Mouse (Mus musculus) stomach, embryonic 14.5 days (tissue): ENCODE measurements around the gene Wfdc1. TPM values are rescaled to one million over a fixed set of nuclear protein-coding genes. Genes with fewer than 3 reads are reported as not detected.

Experiments used
- ATAC-seq: fragments of 200-750 bp; cut with Nextera tagmentation; 2 replicates; pipeline ENCODE4 v1.8.0; 2017; ENCODE audit warnings: low read depth, moderate TSS enrichment; ENCODE audit not compliant: insufficient number of reproducible peaks, insufficient read depth, low FRiP score
- H3K27ac ChIP-seq: fragments of 300-500 bp; sonication (generic); 2 replicates; pipeline ENCODE4 v1.5.1; 2014; ENCODE audit warnings: mild to moderate bottlenecking, low read length, moderate library complexity, mixed read lengths
- H3K27me3 ChIP-seq: fragments of 300-500 bp; sonication (generic); 2 replicates; pipeline ENCODE4 v1.6.1; 2014; ENCODE audit warnings: low read length, control low read depth, mixed read lengths; ENCODE audit not compliant: control insufficient read depth, insufficient read depth
- H3K36me3 ChIP-seq: fragments of 300-500 bp; sonication (generic); 2 replicates; pipeline ENCODE4 v1.6.1; 2014; ENCODE audit warnings: mild to moderate bottlenecking, control low read depth, low read length, moderate library complexity, mixed read lengths; ENCODE audit not compliant: control insufficient read depth, insufficient read depth
- H3K4me1 ChIP-seq: fragments of 300-500 bp; sonication (generic); 2 replicates; pipeline ENCODE4 v1.6.1; 2014; ENCODE audit warnings: low read length, control low read depth, mixed read lengths; ENCODE audit not compliant: control insufficient read depth, insufficient read depth
- H3K4me2 ChIP-seq: fragments of 300-500 bp; sonication (generic); replicated peaks from 2 replicates; pipeline ENCODE4 v1.6.1; 2014; ENCODE audit warnings: low read depth, low read length, control low read depth
- H3K4me3 ChIP-seq: fragments of 300-500 bp; sonication (generic); 2 replicates; pipeline ENCODE4 v1.5.1; 2014; ENCODE audit warnings: low read depth, low read length, control low read depth
- H3K9ac ChIP-seq: fragments of 300-500 bp; sonication (generic); replicated peaks from 2 replicates; pipeline ENCODE4 v1.6.1; 2014; ENCODE audit warnings: low read depth, mild to moderate bottlenecking, control low read depth, low read length, moderate library complexity, mixed read lengths
- H3K9me3 ChIP-seq: fragments of 300-500 bp; sonication (generic); 2 replicates; pipeline ENCODE4 v1.6.1; 2016; ENCODE audit warnings: low read depth, low read length, control low read depth; ENCODE audit not compliant: control insufficient read depth
- WGBS: fragments of 180-500 bp; shearing (Covaris S2); extraction: QIAGEN DNeasy Blood & Tissue Kit; methylation state at CpG from one replicate; pipeline ENCODE4 v1.1.7; 2014; 5-methylcytosine and 5-hydroxymethylcytosine counted together
- polyA plus RNA-seq: library from polyadenylated mRNA; unstranded; fragments of >200 nt; fragmentation: Nextera tagmentation; extraction: Ambion mirVana; gene quantifications from 2 replicates; pipeline ENCODE4 v1.2.1, GENCODE M21; 2014

The Wfdc1 gene
- polyA plus RNA-seq, 1 experiment from 2014 or later: 12.6 TPM

GRCm38 (mm10) chr8:119663440-119663839 is 2.7 kb upstream of the Wfdc1 start:
- no peaks in the 10 kb centered on the region for H3K9me3 ChIP-seq
- H3K27me3 ChIP-seq: no peaks in the 10 kb centered on the region
- 63% methylated on average over 11 of the region's 11 CpGs for WGBS
- no peak overlapping the region for H3K9ac ChIP-seq
- H3K4me1 ChIP-seq: peaks cover 27% of the 10 kb centered on the region
- no peak for ATAC-seq
- no peak overlapping the region for H3K27ac ChIP-seq
- no peak overlapping the region for H3K4me3 ChIP-seq
- H3K4me2 ChIP-seq: no peak overlapping the region
- no peaks in the 10 kb centered on the region for H3K36me3 ChIP-seq

GRCm38 (mm10) chr8:119665270-119665669 is 895 bp upstream of the Wfdc1 start:
- peaks cover 27% of the 10 kb centered on the region for H3K4me1 ChIP-seq
- no peaks in the 10 kb centered on the region for H3K9me3 ChIP-seq
- WGBS: 70% methylated on average over 6 of the region's 6 CpGs
- no peak for ATAC-seq
- no peaks in the 10 kb centered on the region for H3K36me3 ChIP-seq
- no peaks in the 10 kb centered on the region for H3K27me3 ChIP-seq
- H3K4me2 ChIP-seq: no peak overlapping the region
- H3K27ac ChIP-seq: no peak overlapping the region
- H3K4me3 ChIP-seq: no peak overlapping the region
- H3K9ac ChIP-seq: no peak overlapping the region

- ATAC-seq: no peak
- no peak overlapping the region for H3K4me3 ChIP-seq
- no peaks in the 10 kb centered on the region for H3K27me3 ChIP-seq
- peaks cover 22% of the 10 kb centered on the region; the same call in 1 of the 2 replicates for H3K4me1 ChIP-seq
- 74% methylated on average over 9 of the region's 9 CpGs for WGBS
- no peaks in the 10 kb centered on the region for H3K36me3 ChIP-seq
- H3K9me3 ChIP-seq: no peaks in the 10 kb centered on the region
- no peak overlapping the region for H3K9ac ChIP-seq
- H3K4me2 ChIP-seq: no peak overlapping the region
- no peak overlapping the region for H3K27ac ChIP-seq
These were observed 2.3 kb downstream of the Wfdc1 start for GRCm38 (mm10) chr8:119668447-119668846.

GRCm38 (mm10) chr8:119669284-119669683 is 3.1 kb downstream of the Wfdc1 start:
- H3K4me3 ChIP-seq: no peak overlapping the region
- H3K36me3 ChIP-seq: no peaks in the 10 kb centered on the region
- 38% methylated on average over 12 of the region's 12 CpGs for WGBS
- H3K9ac ChIP-seq: no peak overlapping the region
- no peaks in the 10 kb centered on the region for H3K9me3 ChIP-seq
- peaks cover 22% of the 10 kb centered on the region; the same call in 1 of the 2 replicates for H3K4me1 ChIP-seq
- peak overlapping the region; percentile 44; the same call in 1 of the 2 replicates for H3K27ac ChIP-seq
- H3K27me3 ChIP-seq: no peaks in the 10 kb centered on the region
- H3K4me2 ChIP-seq: no peak overlapping the region
- ATAC-seq: no peak

- Histone ChIP-seq H3K27ac (peak overlapping the region; percentile 87), H3K4me2 (no peak overlapping the region; the same call in 1 of the 2 replicates), H3K27me3 (no peaks in the 10 kb centered on the region), H3K36me3 (no peaks in the 10 kb centered on the region), H3K4me3 (no peak overlapping the region), H3K9ac (no peak overlapping the region), H3K9me3 (no peaks in the 10 kb centered on the region), H3K4me1 (peaks cover 18% of the 10 kb centered on the region; the same call in 1 of the 2 replicates)
- 22% methylated on average over 16 of the region's 16 CpGs for WGBS
- peak; percentile 81 for ATAC-seq
These were observed 4.4 kb downstream of the Wfdc1 start for GRCm38 (mm10) chr8:119670419-119671091.

- Histone ChIP-seq H3K27me3 (no peaks in the 10 kb centered on the region), H3K27ac (no peak overlapping the region), H3K4me3 (no peak overlapping the region), H3K36me3 (no peaks in the 10 kb centered on the region), H3K9me3 (no peaks in the 10 kb centered on the region), H3K4me1 (peaks cover 8% of the 10 kb centered on the region; the same call in 1 of the 2 replicates), H3K4me2 (no peak overlapping the region), H3K9ac (no peak overlapping the region)
- no peak for ATAC-seq
- 81% methylated on average over 9 of the region's 11 CpGs for WGBS
These were observed 7.9 kb downstream of the Wfdc1 start for GRCm38 (mm10) chr8:119673976-119674555.

GRCm38 (mm10) chr8:119675457-119675856 is 9.3 kb downstream of the Wfdc1 start:
- Histone ChIP-seq H3K9me3 (no peaks in the 10 kb centered on the region), H3K27ac (no peak overlapping the region), H3K36me3 (no peaks in the 10 kb centered on the region), H3K9ac (no peak overlapping the region), H3K4me2 (no peak overlapping the region), H3K4me3 (no peak overlapping the region), H3K27me3 (no peaks in the 10 kb centered on the region), H3K4me1 (peaks cover 6% of the 10 kb centered on the region; the same call in 1 of the 2 replicates)
- ATAC-seq: no peak
- 91% methylated on average over 5 of the region's 5 CpGs for WGBS

- Histone ChIP-seq H3K9ac (no peak overlapping the region), H3K27ac (no peak overlapping the region), H3K9me3 (no peaks in the 10 kb centered on the region), H3K36me3 (no peaks in the 10 kb centered on the region), H3K4me3 (no peak overlapping the region), H3K4me2 (no peak overlapping the region), H3K27me3 (no peaks in the 10 kb centered on the region), H3K4me1 (no peaks in the 10 kb centered on the region)
- 0 out of 2 replicates have a peak, but pooled peaks have one; percentile 16 for ATAC-seq
- 19% methylated on average over 8 of the region's 8 CpGs for WGBS
These were observed 10.2 kb downstream of the Wfdc1 start for GRCm38 (mm10) chr8:119676389-119676788.
